Mouse (Mus musculus): ENCODE data around the gene Plbd2.

Plbd2 gene

GRCm38 (mm10) chr5:120435731-120436501, 67.5 kb downstream of the Plbd2 start:
- DNase-seq: no peak

DNA sequence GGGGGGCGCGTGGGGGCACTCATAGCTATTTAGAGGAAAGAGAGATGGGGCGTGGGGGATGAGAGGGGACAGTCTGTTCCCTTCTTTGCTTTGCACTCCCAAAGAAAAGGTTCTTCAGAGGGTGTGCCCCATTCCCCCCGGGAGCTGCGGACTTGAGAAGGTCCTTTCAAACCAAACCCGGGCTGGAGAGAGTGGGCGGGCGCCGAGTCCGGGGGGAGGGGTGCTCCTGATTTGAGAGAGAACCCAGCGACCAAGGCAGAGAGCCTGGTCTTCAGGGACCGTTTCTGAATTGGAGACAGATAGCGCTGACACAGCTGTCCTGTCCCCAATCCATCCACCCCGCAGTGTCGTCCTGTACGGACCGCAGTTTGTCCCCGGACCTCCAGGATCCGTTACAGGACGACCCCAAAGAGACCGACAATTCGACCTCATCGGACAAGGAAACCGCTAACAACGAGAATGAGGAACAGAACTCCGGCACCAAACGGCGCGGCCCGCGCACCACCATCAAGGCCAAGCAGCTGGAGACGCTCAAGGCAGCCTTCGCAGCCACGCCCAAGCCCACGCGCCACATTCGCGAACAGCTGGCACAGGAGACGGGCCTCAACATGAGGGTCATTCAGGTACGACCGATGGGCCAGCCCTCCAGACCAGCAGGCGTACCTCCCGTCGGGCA, 68.3 kb downstream of the Plbd2 start:
- DNase-seq: no peak

DNA sequence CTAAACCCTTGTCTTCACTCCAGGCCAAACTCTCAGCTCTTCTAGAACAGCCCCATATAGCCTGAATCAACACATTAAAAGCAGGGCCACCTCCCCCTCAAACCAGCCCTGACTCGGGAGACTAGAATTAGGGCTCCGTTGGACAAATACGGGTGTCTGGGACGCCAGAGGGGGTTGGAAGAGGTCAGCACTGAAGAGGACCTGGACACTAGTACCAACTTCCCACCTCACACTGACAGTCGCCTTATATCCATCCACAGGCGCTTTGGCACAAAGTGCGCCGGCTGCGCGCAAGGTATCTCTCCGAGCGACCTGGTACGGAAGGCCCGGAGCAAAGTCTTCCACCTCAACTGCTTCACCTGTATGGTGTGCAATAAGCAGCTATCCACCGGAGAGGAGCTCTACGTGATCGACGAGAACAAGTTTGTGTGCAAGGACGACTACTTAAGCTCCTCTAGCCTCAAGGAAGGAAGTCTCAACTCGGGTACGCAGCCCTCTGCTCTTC, 69.1 kb downstream of the Plbd2 start:
- DNase-seq: no peak
